Mouse (Mus musculus) cerebellum, adult 9-11 months (tissue): ENCODE measurements around the gene C1qbp.

Source experiments
- DNase-seq: peaks from one replicate; pipeline ENCODE4 v3.0.0; 2022

The C1qbp gene

GRCm38 (mm10) chr11:70972586-70972985, 10.2 kb downstream of the C1qbp start:
- DNase-seq = no peak

- DNase-seq = peak; percentile 40
These were observed 12.0 kb downstream of the C1qbp start for GRCm38 (mm10) chr11:70970560-70971540.

GRCm38 (mm10) chr11:70969821-70970559, 12.8 kb downstream of the C1qbp start, which contains the start of the genes Nup88 and Rpain:
Gene Nup88, minus strand, starts transcription at chr11:70969973.
Gene Rpain, plus strand, starts transcription at chr11:70970213.
- DNase-seq = peak; percentile 95

- no peak for DNase-seq
These were observed 13.5 kb downstream of the C1qbp start for GRCm38 (mm10) chr11:70969271-70969794.

GRCm38 (mm10) chr11:70964222-70964907, 18.5 kb downstream of the C1qbp start:
- DNase-seq = no peak

GRCm38 (mm10) chr11:70960786-70961554, 21.9 kb downstream of the C1qbp start:
- no peak for DNase-seq

GRCm38 (mm10) chr11:70954711-70955110, 28.1 kb downstream of the C1qbp start:
- DNase-seq = no peak

- DNase-seq = no peak
These were observed 37.6 kb downstream of the C1qbp start for GRCm38 (mm10) chr11:70944935-70945817.

- no peak for DNase-seq
These were observed 39.2 kb downstream of the C1qbp start for GRCm38 (mm10) chr11:70943651-70944050.

GRCm38 (mm10) chr11:70942596-70942995, 40.2 kb downstream of the C1qbp start:
- DNase-seq = no peak

GRCm38 (mm10) chr11:70935316-70935715, 47.5 kb downstream of the C1qbp start:
- no peak for DNase-seq

GRCm38 (mm10) chr11:70931461-70931860, 51.4 kb downstream of the C1qbp start:
- DNase-seq = no peak
